Mouse (Mus musculus) layer of hippocampus, postnatal 25 days (tissue): Measurements from ENCODE around the gene Arid3c. TPM values are rescaled to one million over a fixed set of nuclear protein-coding genes. Genes with fewer than 3 reads are reported as not detected.

Source experiments
- DNase-seq, 2 experiments: peaks; one replicate each; pipeline ENCODE4 v3.0.0; 2022; ENCODE audit warnings: mixed read lengths in 2 of 2, low spot score in 1 of 2; ENCODE audit errors: extremely low spot score in 1 of 2
- total RNA-seq, 2 experiments: library from RNA; stranded (reverse); gene quantifications; 2 replicates each; pipeline ENCODE4 v1.2.3; 2021

Gene Arid3c
- total RNA-seq, 2 experiments from 2014 or later = not detected

DNA sequence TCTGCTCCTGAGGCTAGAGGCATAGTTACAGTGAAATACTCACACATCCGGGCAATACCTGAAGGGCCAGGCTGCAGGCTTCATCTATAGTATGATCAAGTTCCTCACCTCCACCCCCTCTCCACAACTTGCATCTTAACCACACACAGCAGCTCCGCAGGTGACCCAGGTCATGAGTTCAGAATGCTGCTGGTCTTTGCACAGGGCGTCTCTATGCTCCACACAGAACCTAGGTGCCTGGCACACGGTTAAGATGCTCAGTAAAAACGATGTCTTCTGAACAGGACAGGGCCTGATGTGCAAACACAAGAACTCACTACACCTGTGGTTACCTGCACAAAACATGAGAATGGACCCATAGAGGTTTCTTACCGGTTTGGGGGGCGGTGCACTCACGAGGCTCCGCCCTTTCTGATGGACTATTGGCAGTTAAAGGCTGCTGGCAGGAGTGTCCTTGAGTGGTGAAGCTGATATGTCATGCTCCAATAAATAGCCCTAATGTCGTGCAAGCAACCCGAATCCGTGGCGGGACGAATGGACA, 23.9 kb upstream of the Arid3c start, which contains the start of gene Galt:
Gene Galt (plus strand): TSS at position 432 of the 541 bp plus-strand sequence.
- no peak for DNase-seq

DNA sequence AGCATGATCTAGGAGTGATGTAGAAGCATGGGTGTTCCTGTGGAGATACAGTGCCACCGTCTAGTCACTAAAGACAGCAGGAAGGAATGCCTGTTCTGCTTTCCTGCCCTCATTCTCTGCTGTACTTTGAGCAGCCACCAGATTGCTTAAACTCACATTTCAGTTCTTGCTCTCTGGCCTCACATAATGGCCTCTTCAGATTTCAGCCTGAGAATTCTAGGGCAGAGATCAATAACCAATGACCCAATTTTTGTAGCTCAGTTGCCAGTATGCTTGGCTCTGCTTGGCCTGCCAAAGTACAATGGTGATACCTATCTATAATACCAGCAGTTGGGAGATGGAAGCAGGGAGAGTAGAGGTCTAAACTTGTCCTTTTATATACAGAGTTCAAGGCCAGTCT, 14.1 kb upstream of the Arid3c start:
- DNase-seq = no peak

DNA sequence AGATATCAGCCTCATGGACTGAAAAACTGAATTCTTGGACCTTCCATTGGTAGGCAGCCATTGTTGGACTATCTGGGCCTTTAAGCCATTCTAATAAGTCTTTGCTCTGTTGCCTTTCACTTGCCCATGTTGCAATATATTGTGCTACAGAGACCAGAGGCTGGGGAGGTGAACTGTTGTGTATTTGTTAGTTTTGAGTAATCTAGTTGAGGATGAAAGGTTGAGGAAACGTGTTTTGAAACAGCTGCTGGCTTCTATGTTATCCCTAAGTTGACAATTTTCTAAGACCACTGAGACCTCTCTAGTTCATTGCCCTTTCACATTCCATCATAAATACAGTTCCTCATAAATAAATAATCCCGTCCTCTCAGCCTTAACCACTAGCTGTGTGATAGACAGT, 13.2 kb upstream of the Arid3c start:
- DNase-seq = no peak

DNA sequence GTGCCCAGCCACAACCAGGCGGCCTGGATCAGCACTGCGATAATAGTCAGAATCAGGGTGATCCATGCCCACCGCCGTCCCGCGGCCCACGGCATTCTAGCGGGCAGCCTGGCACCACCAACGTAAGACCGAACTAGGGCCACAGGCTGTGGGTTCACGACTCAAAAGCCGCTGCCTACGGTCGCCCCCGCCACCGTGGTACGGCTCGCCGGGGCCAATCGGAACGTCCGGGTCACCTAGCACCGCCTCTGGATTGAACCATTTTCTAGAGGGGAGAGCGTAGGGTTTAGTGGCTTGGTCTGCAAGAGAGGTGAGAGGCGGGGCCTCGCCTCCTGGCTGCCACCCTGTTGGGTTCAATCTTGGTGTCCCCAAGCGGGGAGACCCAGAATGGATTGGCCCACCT, 10.2 kb upstream of the Arid3c start:
- DNase-seq = peak; percentile 79 to 85

DNA sequence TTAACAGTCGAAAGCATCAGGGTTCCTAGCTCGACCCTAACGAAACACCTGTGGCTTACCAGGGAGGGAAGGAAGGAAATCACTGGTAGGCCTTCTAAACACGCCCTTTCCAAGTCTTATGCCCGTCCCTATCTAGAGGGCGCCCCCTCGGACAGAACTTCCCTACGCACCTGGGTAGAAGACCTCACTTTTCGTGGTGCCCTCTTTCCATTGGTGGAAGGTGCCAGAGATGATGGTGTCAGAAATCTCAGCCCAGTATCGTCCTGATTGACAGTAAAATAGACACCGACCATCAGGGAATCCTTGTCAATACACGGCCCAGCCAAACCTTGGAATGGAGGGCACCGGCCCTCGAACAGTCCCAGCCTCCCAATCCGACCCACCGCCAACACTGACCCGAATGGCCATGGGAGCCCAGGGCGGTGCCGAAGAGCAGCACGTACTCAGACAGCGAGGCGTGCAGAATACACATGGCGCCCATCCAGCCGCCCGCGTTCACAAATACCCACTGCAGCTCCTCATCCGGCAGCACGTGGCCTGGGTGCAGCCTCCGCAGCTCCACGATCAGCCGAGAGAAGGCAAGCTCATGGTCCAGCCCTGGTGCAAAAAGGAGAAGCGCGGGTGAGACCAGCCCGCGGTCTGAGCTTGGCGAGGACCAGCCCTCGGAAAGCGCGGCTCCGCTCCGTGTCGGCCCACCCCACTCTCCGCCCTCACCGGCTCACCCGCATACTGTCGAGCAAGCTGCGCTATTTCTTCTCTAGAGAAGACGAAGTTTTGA, 9.6 kb upstream of the Arid3c start:
- DNase-seq = peak; percentile 61 to 66

DNA sequence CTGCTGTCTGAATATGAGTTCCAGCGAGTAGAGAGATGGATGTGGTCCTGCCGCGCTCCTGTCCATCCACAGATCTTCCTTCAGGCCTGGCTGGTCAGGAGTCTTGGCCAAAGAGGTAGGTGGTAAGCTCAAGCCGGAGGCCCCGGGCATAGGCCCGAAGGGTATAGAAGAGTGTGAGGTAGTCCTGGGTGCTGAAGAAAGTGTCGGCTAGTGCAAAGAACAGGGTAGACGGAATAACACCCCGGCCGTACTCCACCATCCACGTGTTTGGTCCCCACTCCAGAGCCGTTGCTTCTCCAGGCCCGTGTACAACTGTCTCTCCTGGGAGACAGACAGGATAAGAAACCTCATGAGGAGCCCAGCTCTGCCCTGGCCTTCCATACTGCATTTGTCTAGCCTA, 8.3 kb upstream of the Arid3c start:
- no peak for DNase-seq

DNA sequence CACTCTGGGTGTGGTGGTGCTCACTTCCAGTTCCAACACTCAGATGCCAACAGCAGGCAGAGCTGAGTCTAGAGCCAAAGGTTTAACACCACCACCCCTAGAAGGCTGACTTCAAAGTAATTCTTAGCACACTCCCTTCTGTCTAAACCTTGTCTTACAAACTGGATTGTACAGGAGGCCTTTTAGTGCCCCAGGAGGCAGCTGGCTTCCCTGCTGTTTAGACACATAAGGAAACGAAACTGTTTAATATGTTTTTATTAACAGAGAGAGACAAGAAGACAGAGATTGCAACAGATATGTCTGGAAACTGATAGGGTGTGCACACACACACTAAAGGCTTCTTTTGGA, 7.3 kb upstream of the Arid3c start:
- DNase-seq = no peak

DNA sequence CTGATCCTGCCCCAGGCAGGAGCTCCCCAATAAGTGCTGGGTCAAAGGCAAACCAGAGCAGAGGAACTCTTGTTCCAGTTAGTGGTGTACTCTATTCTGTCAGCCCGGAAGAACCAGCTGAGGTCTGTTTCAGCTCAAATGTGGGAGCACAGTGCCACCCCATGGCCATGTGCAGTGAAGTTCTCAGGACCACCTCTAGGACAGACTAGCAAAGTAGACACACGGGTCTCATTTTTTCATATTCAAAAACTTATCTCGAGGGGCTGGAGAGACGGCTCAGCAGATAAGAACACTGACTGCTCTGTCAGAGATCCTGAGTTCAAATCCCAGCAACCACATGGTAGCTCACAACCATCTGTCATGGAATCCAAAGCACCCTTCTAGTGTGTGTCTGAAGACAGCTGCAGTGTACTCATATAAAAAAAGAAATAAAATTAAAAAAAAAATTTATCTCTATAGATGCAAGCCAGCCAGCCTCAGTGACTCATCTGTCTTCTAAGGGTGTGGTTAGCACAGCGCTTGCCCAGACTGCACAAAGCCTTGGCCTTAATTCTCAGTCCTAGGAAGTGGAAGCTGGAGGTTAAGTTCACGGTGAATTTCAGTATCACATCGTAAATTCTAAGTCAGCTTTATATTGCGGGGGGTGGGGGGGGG, 6.8 kb upstream of the Arid3c start:
- peak; percentile 64 to 74 for DNase-seq

DNA sequence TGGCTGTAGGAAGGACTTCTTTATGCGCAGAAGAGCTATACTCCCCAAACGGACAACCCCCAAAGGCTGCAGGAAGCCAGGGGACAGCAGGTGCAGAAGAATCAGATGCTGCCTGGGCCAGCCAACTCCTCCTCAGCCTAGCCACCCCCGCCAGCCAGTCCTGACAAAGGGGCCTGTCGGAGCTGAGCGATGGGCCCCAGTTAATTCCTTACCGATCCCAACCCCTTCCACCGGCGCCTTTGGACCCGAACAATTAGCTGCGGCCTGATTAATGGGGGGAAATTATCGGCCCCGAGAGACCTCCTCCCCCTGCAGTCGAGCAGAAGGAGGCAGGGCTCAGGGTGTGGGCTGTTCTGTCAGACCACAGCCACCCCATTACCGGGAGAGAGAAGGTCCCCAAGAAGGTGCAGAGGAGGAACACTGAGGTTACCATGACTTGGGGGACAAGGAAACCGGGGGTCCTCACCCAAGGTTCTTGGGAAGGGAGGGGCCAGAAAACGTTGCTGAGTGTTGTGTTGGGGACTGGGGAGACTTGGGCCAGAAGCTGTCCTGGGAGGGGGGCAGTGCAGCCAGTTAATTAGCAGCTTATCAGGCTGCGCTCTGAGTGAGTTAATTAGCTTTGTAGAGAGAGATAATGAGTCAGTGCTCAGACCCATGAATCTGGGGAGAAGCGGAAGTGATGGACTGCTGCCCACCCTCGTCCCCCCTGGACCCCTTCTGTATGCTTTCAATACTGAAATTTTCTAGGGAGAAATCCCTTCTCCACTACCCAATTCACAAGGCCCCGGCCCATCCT, 3.9 kb downstream of the Arid3c start:
- no peak for DNase-seq

DNA sequence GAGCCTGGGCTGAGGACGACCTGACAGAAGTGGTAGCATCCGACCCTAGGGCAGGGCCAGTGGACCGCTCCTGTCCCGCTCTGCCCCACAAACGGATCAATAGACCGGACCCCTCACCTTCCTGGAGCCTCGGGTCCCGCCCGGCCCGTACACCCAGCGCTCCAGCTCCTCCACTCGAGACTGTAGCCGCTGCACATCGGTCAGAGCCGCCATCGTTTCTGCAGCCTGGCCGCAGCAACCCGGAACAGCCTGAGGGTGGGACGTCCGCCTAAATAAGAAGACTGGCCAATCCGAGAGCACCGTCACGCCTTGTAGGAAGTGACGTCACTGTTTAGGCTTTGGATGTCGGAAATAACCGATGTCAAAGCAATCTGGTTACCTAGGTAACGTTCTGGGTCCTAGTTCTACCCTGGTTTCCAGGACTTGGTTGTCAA, 8.0 kb downstream of the Arid3c start, which contains the start of gene Dctn3:
Gene Dctn3 (minus strand): TSS at position 253 of the 434 bp plus-strand sequence.
- peak; percentile 72 to 73 for DNase-seq

DNA sequence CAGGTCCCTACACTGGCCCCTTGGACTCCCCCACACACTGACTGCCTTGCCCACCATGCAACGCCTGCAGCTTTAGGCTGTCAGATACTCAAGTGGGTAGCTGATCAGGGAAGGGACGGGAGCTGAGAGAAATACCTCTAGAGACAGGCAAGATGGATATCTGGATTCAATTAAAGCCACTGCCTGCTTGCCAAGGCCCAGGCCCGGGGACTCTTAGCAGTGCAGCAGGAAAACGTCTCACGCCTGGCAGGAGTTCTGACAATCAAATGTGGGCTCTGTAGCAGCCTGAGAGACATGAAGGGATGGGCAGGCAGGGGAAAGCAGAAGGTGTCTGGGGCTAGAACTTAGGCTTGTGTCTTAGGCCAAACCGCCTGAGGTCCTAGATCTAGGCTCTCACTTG, 14.1 kb downstream of the Arid3c start:
- no peak for DNase-seq

DNA sequence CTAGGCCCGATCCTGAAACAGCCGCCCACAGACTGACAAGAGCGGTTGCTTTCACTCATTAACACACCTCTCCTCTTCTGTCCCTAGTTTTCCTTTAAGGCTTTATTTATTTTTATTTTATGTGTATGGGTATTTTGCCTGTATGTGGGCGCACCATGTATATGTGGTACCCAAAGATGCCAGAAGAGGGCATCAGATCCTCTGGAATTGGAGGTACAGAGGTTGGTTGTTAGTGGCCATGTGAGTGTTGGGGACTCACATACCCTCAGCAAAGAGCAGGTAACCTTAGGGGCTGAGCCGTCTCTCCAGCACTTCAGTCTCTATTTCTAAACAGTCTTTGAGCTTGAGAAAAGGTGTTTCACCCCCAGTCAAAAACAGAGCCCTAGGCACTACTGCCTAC, 15.3 kb downstream of the Arid3c start:
- peak in 1 of 2 experiments; percentile 56 for DNase-seq

DNA sequence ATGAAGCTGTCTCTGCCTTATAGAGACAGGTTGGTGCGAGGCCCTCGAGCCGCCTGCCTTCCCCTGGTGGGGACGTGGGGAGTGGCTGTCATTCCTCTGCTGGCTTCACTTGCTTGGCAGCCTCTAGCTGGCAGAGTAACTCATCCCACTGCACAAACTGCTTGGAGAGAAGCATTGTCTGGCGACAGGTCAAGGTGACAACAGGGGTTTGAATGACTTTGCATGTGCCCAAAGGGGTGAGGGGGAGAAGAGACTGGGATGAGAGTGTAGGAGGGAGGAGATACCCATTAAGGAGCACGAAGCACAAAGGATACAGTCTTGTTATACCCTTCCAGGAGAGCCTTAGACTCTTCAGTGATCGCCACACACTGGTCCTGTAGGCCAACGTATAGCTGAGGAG, 15.9 kb downstream of the Arid3c start:
- DNase-seq = no peak

DNA sequence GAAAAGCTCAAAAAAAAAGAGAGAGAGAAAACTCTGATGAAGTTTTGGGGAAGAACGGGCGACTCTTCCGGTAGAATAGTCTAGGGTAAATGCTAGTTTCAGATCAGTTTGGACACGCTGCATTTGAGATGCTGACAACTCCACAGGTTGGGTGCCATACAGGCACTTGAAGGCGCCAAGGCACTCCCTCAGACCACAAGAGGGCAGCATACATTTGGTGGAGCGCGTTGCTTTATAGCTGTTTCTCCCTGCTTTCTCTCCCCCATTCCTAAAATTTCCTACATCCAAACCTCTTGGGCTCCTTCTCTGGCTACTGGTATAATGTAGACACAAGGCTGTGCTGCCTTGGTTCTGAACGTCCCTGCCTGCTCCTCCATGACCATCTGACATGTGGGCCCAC, 16.7 kb downstream of the Arid3c start:
- DNase-seq = peak in 1 of 2 experiments; percentile 68

DNA sequence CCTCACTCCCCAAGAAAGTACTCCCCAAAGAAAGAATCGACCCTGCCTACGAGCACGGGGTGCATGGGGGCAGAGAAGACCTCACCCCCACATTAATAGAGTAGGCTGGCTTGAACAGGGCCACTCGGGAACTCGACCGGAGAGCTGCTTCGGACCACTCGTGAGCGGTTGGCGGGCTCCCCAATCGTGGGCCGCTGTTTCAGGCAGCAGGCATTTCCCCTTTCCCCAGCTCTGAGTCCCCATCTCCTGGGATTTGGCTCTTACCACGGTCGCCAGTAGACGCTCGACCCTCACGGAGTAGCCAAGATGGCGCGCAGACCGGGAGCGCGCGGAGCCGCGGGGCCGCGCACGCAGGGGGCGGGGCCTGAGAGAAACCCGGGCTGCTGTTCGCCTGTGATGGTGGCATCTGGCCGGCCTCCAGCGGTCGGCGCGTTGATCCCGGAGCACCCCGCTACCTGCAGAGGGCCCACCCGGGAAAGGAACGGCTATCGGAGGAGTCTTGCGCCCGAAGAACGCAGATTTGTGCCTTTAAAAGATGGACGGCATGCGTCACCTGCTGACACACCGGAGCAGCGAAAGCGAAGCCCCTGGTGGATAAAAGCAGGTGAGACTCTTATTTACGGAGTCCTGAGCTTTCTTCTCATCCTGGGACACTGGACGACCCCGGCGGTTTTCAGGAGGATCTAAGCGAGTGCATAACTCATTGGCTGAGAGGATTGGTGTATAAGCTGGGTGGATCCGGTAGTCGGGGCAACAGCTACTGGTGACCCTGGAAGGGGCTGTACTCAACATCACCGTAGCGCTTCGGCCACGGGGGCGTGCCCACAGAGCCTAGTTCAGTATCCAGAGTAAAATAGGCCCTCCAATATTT, 17.5 kb downstream of the Arid3c start, which contains the start of gene Rpp25l:
Gene Rpp25l (minus strand): TSS at position 338 of the 871 bp plus-strand sequence.
- peak; percentile 73 to 87 for DNase-seq

DNA sequence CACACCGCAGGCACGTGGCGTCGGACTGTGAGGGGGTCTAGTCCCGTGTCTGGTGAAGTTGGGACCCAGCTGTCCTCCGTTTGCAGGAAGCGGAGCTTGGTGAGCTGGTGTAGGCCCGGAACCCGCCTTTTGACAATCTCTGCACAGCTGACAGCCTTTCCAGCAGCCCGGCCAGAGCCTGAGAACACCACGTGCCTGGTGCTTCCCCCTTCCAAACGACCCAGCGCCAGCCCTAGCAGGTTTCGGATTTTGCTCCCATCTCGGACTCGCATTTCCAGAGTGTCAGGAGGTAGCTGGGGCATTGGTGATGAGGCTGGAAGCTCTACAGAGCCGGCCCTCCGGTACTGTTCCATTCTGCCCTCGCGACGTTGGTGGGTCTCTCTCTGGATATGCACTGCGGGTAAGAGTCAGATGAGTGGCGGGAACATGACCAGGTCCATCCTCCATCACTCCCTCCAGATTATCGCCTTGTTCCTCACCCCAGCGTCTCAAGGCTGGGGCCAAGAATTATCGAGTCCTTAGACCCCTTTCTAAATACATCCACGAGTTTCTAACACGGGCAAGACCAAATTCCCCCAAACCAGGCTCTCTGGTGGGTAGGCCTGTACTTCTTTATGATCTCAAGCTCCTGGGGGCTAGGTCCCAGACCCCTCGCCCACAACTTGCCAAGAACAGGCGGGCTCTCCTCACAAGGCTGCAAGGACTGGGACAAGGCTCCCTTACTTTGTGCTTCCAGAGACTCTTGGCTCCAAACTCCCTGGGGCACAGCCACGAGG, 18.3 kb downstream of the Arid3c start:
- DNase-seq = no peak

DNA sequence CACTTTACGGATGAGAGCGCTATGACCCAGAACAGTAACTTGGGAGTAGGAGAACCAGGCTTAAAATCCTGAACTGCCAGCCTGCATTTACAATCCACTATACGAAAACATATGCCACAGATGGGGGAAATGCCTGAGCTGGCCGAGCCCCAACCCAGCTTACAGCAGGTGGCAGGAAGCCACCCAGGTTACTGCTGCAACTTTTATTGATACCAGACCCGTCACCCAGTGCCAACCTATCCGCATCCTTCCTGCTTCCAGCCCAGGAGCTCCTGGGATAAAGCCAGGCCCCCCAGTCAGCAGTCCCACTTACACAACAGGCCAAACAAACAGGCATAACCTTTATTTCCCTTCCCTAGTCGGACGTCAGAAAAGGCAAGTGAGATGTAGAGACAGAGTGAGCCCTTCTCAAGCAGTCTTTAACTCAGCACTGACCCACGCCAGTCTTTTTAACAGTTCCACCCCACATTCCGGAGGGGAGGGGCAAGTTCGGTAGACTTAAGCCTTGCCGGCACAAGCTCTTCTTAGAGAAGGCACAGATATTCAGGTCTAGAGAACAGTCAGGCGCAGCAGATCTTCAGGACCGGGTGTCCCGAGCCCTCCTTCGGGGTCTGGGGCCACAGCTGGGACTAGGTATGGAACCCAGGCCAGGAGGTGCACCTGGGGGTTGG, 19.1 kb downstream of the Arid3c start:
- no peak for DNase-seq

DNA sequence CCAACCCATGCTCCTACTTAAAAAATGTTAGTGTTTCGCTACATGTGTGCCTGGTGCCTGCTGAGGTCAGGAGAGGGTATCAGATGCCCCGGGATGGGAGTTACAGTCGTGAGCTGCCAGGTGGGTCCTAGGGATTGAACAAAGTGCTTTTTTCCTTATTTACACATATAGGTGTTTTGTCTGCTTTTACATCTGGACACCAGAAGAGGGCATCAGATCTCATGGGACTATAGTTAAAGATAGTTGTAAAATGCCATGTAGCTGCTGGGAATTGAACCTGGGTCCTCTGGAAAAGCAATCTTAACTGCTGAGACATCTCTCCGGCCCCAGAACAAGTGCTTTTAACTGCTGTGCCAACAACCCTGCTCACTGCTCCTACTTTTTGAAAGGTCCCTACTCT, 20.7 kb downstream of the Arid3c start:
- no peak for DNase-seq
